In genomic region chr11:70646691-70647650, GRCm38 (mm10) we compare ENCODE assay signal across 8 mouse cellular contexts. TPM values are rescaled to one million over a fixed set of nuclear protein-coding genes. Genes with fewer than 3 reads are reported as not detected.
DNase-seq lines count a peak whose midpoint lies in the region; ATAC-seq lines count a peak whose summit lies in the region.

Gene Rnf167 (plus strand): TSS chr11:70647235.
Gene Slc25a11 (minus strand): TSS chr11:70647479.

- peak within 1 kb of the TSS; percentile 91 for H3K27ac ChIP-seq in hindbrain, embryonic 16.5 days (ENCODE audit: low read depth, low read length)
- peak within 1 kb of the TSS; percentile 85 for H3K27ac ChIP-seq in macrophage

- peak within 1 kb of the TSS; percentile 85 for H3K9ac ChIP-seq in hindbrain, embryonic 16.5 days (ENCODE audit: low read depth, low read length)

- no peaks in the 10 kb centered on the region for H3K27me3 ChIP-seq in hindbrain, embryonic 16.5 days (replicated peaks; ENCODE audit: control insufficient read depth, insufficient read depth, low read length)

- H3K4me2 ChIP-seq in hindbrain, embryonic 16.5 days (ENCODE audit: low read length) = peak within 1 kb of the TSS; percentile 94

- H3K4me1 ChIP-seq in hindbrain, embryonic 16.5 days (ENCODE audit: control insufficient read depth, insufficient read depth, low read depth, low read length) = peaks cover 27% of the 10 kb centered on the region

- H3K9me3 ChIP-seq in hindbrain, embryonic 16.5 days (ENCODE audit: control insufficient read depth, low read length) = no peaks in the 10 kb centered on the region

- H3K79me2 ChIP-seq in macrophage (ENCODE audit: inconsistent target) = peaks cover 66% of the 10 kb centered on the region

- peak within 1 kb of the TSS; percentile 64 for H3K4me3 ChIP-seq in hindbrain, embryonic 16.5 days (ENCODE audit: low read length)
- peak within 1 kb of the TSS; percentile 81 for H3K4me3 ChIP-seq in macrophage (ENCODE audit: inconsistent target)

- WGBS in hindbrain, embryonic 16.5 days = under 1% methylated on average over 63 of the region's 63 CpGs
- WGBS in macrophage (ENCODE audit: missing documents) = under 1% methylated on average over 57 of the region's 63 CpGs

- peak; percentile 99 for DNase-seq in WW6 (ENCODE audit: low read depth, low spot score)
- peak; percentile 86 to 95 for DNase-seq in cerebellum, postnatal 4 days (ENCODE audit: low spot score in 2 of 2)
- peak; percentile 97 for DNase-seq in gastrocnemius, adult 18-20 months (ENCODE audit: low spot score)
- DNase-seq in left cerebral cortex, adult 18-20 months (ENCODE audit: low spot score in 2 of 2) = peak; percentile 95 to 97
- DNase-seq in right cerebral cortex, adult 18-20 months = peak; percentile 98
- DNase-seq in urinary bladder, postnatal 10 days (ENCODE audit: low spot score) = peak; percentile 85

- peak; percentile 92 for ATAC-seq in hindbrain, embryonic 16.5 days

- peaks cover 27% of the 10 kb centered on the region for H3K36me3 ChIP-seq in hindbrain, embryonic 16.5 days (ENCODE audit: control insufficient read depth, insufficient read depth, low read length)
- peaks cover 45% of the 10 kb centered on the region; the same call in 1 of the 2 replicates for H3K36me3 ChIP-seq in macrophage (ENCODE audit: inconsistent target)

RNA-seq across cellular contexts. Expression of gene Rnf167, which starts in this region (rescaled TPM):
- 10 to 100 TPM; 35.3 to 37.2 TPM for total RNA-seq in gastrocnemius, adult 18-20 months (2021)
- polyA plus RNA-seq in hindbrain, embryonic 16.5 days (2015; fragmentation: Nextera tagmentation; extraction: Ambion mirVana) = 105 and 110 TPM in 2 replicates
- 10 to 100 TPM; 86.4 to 90.1 TPM for total RNA-seq in left cerebral cortex, adult 18-20 months (2021)
- total RNA-seq in macrophage (2018; cell fraction: chromatin; rRNA removed) = 100 to 1,000 TPM in 1 of 26 experiments, 10 to 100 TPM in 25; 27.7 to 110 (median 48.8) TPM
- 10 to 100 TPM; 11.6 to 34.9 (median 20.6) TPM for total RNA-seq in macrophage (2018; cell fraction: cytosol; rRNA removed)
- total RNA-seq in macrophage (2018; cell fraction: nucleus; rRNA removed) = 100 to 1,000 TPM in 1 of 26 experiments, 10 to 100 TPM in 25; 30.6 to 102 (median 46.4) TPM
- 11.6 to 41.2 TPM (median 23.9 TPM) in 3 replicates for polyA plus RNA-seq in macrophage (2018)

RNA-seq across cellular contexts. Expression of gene Slc25a11, which starts in this region (rescaled TPM):
- 100 to 1,000 TPM; 292 to 304 TPM for total RNA-seq in gastrocnemius, adult 18-20 months (2021)
- 185 and 191 TPM in 2 replicates for polyA plus RNA-seq in hindbrain, embryonic 16.5 days (2015; fragmentation: Nextera tagmentation; extraction: Ambion mirVana)
- total RNA-seq in left cerebral cortex, adult 18-20 months (2021) = 100 to 1,000 TPM; 120 to 124 TPM
- total RNA-seq in macrophage (2018; cell fraction: chromatin; rRNA removed) = 10 to 100 TPM; 17.7 to 93.2 (median 47.9) TPM
- total RNA-seq in macrophage (2018; cell fraction: cytosol; rRNA removed) = 100 to 1,000 TPM in 20 of 26 experiments, 10 to 100 TPM in 6; 79.4 to 138 (median 112) TPM
- 100 to 1,000 TPM in 1 of 26 experiments, 10 to 100 TPM in 25; 31.5 to 107 (median 56.9) TPM for total RNA-seq in macrophage (2018; cell fraction: nucleus; rRNA removed)
- polyA plus RNA-seq in macrophage (2018) = 53.0 to 112 TPM (median 103 TPM) in 3 replicates

Comparison
In these comparisons a context has a peak if more than half of its experiments do, and no peak if none do; other contexts are left out.
1. Peak in every context shown above with its lines: DNase-seq, ATAC-seq, H3K4me3 ChIP-seq and H3K27ac ChIP-seq.